Mouse (Mus musculus): ENCODE results near the gene Cma2. TPM values are rescaled to one million over a fixed set of nuclear protein-coding genes. Genes with fewer than 3 reads are reported as not detected.
"Not testable (repeated sequence)": the region's sequence is repeated elsewhere in the genome, so short reads cannot be mapped to it uniquely, and the experiment has no call there.

The Cma2 gene
- polyA plus RNA-seq, 1 experiment from 2014 or later, result not detected

DNA sequence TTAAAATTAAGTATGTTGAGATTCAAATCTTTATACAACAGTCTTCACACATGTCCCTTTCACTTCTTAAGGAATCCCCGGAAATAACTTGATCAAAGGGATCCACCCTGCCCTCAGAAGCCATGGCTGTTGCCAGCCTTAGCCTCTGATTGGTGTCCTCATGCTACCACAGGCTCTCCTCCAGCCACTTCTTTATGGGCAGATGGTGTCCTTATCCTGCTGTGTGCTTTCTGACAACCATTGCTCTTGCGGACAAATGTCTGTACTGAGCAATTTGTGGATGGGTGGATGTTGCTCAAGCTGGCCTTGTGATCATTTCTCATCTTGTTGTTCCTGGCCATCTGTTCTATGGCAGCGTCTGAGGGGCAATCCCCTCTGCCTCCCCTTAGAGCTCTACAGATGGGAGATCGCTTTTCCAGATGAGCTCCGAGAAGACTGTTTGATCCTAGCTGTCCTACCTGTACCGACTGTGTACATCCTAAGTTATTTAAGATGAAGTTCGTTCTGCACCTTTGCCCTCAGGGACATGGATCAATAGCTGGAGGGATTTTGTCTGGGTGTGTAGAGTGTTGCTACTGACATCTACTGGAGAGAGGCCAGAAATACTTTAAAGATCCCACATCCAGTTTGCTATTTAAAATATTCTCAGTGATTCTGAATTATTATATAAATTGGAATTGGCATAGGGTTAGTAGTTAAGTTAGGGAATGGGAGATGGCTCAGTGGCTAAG lies 10.5 kb upstream of the Cma2 start:
- no peak overlapping the region for H3K4me3 ChIP-seq (ENCODE audit: low read length)
- no peaks in the 10 kb centered on the region for H3K9me3 ChIP-seq (ENCODE audit: control insufficient read depth, low read length)
- no peak for ATAC-seq
- WGBS, result 34% methylated on average over 7 of the region's 7 CpGs
- H3K36me3 ChIP-seq (ENCODE audit: control insufficient read depth, insufficient read depth, low read length), result no peaks in the 10 kb centered on the region
- no peaks in the 10 kb centered on the region for H3K4me1 ChIP-seq (ENCODE audit: control insufficient read depth, insufficient read depth, low read length)
- H3K9ac ChIP-seq (ENCODE audit: low read depth, low read length), result no peak overlapping the region
- no peaks in the 10 kb centered on the region for H3K27me3 ChIP-seq (replicated peaks; ENCODE audit: control insufficient read depth, insufficient read depth, low read length)
- H3K27ac ChIP-seq (ENCODE audit: low read length), result no peak overlapping the region
- no peak overlapping the region for H3K4me2 ChIP-seq (ENCODE audit: low read depth, low read length)

GRCm38 (mm10) chr14:55943601-55944000 lies 7.2 kb upstream of the Cma2 start:
- Histone ChIP-seq H3K4me2 (ENCODE audit: low read depth, low read length) (no peak overlapping the region), H3K9me3 (ENCODE audit: control insufficient read depth, low read length) (no peaks in the 10 kb centered on the region), H3K27me3 (replicated peaks; ENCODE audit: control insufficient read depth, insufficient read depth, low read length) (no peaks in the 10 kb centered on the region), H3K9ac (ENCODE audit: low read depth, low read length) (no peak overlapping the region), H3K4me3 (ENCODE audit: low read length) (no peak overlapping the region), H3K4me1 (ENCODE audit: control insufficient read depth, insufficient read depth, low read length) (no peaks in the 10 kb centered on the region), H3K36me3 (ENCODE audit: control insufficient read depth, insufficient read depth, low read length) (no peaks in the 10 kb centered on the region), H3K27ac (ENCODE audit: low read length) (no peak overlapping the region)
- no peak for ATAC-seq
- WGBS, result 67% methylated on average over 11 of the region's 11 CpGs

- no peak within 1 kb of the TSS for H3K4me3 ChIP-seq (ENCODE audit: low read length)
- no peak within 1 kb of the TSS for H3K27ac ChIP-seq (ENCODE audit: low read length)
- no peaks in the 10 kb centered on the region for H3K27me3 ChIP-seq (replicated peaks; ENCODE audit: control insufficient read depth, insufficient read depth, low read length)
- H3K4me2 ChIP-seq (ENCODE audit: low read depth, low read length), result no peak within 1 kb of the TSS
- 68% methylated on average over 4 of the region's 4 CpGs for WGBS
- no peaks in the 10 kb centered on the region for H3K36me3 ChIP-seq (ENCODE audit: control insufficient read depth, insufficient read depth, low read length)
- H3K9me3 ChIP-seq (ENCODE audit: control insufficient read depth, low read length), result no peaks in the 10 kb centered on the region
- H3K4me1 ChIP-seq (ENCODE audit: control insufficient read depth, insufficient read depth, low read length), result no peaks in the 10 kb centered on the region
- no peak for ATAC-seq
- no peak within 1 kb of the TSS for H3K9ac ChIP-seq (ENCODE audit: low read depth, low read length)
These were observed 6.2 kb upstream of the Cma2 start, which contains the start of gene Cma1 for GRCm38 (mm10) chr14:55944575-55944974. Cma1 (minus strand) TSS chr14:55944675.

DNA sequence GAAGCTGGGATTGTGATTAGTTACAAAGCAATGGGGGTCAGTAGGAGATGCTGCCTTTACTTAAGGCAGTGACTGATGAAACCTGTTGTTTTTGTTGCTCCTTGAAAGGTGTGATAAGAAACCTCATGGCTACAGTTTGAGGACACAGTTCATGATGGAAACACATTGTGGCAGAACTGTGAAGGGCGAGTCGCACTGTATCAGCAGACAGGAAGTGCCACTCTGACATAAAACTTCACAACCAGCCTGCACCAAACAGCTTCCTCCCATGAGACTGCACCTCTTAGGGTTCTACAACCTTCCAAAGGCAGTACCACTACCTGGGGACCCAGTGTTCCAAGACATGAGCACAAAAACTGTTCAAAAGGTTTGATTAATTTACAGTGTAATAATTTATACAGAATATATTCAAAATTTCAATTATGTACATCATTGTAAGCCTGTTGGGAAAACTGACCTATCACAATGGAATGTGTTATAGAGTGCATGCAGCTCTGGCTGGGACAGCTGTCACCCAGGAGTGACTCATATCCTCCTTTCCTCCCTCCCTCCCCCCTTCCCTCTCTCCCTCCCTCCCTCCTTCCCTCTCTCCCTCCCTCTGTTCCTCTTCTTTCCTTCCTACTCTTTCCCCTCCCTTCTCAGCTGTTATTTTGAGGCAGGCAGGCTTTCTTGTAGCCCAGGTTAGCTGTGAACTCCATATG lies 4.4 kb upstream of the Cma2 start:
- WGBS, result 65% methylated on average over 2 of the region's 2 CpGs

DNA sequence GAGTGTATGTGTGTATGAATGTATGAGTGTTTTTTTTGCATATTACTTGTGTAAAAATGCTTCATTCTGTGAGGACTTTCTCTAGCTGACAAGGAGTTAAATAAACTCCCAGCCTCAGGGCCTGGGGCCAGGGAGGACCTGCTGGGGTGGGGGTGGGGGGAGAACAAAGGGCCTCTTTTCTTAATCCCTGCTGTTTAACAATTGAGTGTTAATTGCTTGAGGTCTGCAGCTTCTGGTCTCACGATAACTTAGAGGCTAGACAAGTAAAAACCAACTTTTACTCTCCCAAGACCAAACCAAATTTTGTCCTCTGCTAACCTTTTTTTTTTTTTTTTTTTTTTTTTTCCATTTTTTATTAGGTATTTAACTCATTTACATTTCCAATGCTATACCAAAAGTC lies 12.5 kb downstream of the Cma2 start:
- H3K4me2 ChIP-seq (ENCODE audit: low read depth, low read length), result no peak overlapping the region
- ATAC-seq, result no peak
- no peak overlapping the region for H3K9ac ChIP-seq (ENCODE audit: low read depth, low read length)
- WGBS, result 25% methylated on average over 1 of the region's 1 CpGs
- H3K4me1 ChIP-seq (ENCODE audit: control insufficient read depth, insufficient read depth, low read length), result no peaks in the 10 kb centered on the region
- H3K36me3 ChIP-seq (ENCODE audit: control insufficient read depth, insufficient read depth, low read length), result no peaks in the 10 kb centered on the region
- H3K27ac ChIP-seq (ENCODE audit: low read length), result no peak overlapping the region
- H3K4me3 ChIP-seq (ENCODE audit: low read length), result no peak overlapping the region
- no peaks in the 10 kb centered on the region for H3K27me3 ChIP-seq (replicated peaks; ENCODE audit: control insufficient read depth, insufficient read depth, low read length)
- no peaks in the 10 kb centered on the region for H3K9me3 ChIP-seq (ENCODE audit: control insufficient read depth, low read length)

More for the DNA sequence above, 4.4 kb upstream of the Cma2 start:
- Histone ChIP-seq H3K36me3 (ENCODE audit: control insufficient read depth, insufficient read depth, low read length) (no peaks in the 10 kb centered on the region), H3K4me3 (ENCODE audit: low read length) (no peak overlapping the region), H3K4me1 (ENCODE audit: control insufficient read depth, insufficient read depth, low read length) (no peaks in the 10 kb centered on the region), H3K9me3 (ENCODE audit: control insufficient read depth, low read length) (no peaks in the 10 kb centered on the region), H3K4me2 (ENCODE audit: low read depth, low read length) (no peak overlapping the region), H3K27ac (ENCODE audit: low read length) (no peak overlapping the region), H3K27me3 (replicated peaks; ENCODE audit: control insufficient read depth, insufficient read depth, low read length) (no peaks in the 10 kb centered on the region), H3K9ac (ENCODE audit: low read depth, low read length) (no peak overlapping the region)
- no peak for ATAC-seq

- not testable (repeated sequence) for H3K27me3 ChIP-seq (replicated peaks; ENCODE audit: control insufficient read depth, insufficient read depth, low read length); H3K36me3 ChIP-seq (ENCODE audit: control insufficient read depth, insufficient read depth, low read length); ATAC-seq; H3K4me3 ChIP-seq (ENCODE audit: low read length); H3K27ac ChIP-seq (ENCODE audit: low read length); H3K9ac ChIP-seq (ENCODE audit: low read depth, low read length); H3K9me3 ChIP-seq (ENCODE audit: control insufficient read depth, low read length); H3K4me1 ChIP-seq (ENCODE audit: control insufficient read depth, insufficient read depth, low read length); H3K4me2 ChIP-seq (ENCODE audit: low read depth, low read length)
- 68% methylated on average over 2 of the region's 2 CpGs for WGBS
These were observed 13.1 kb downstream of the Cma2 start for GRCm38 (mm10) chr14:55963900-55964299.

GRCm38 (mm10) chr14:55987464-55987863 lies 36.7 kb downstream of the Cma2 start:
- not testable (repeated sequence) for H3K27ac ChIP-seq (ENCODE audit: low read length); H3K36me3 ChIP-seq (ENCODE audit: control insufficient read depth, insufficient read depth, low read length); H3K9ac ChIP-seq (ENCODE audit: low read depth, low read length); H3K4me2 ChIP-seq (ENCODE audit: low read depth, low read length); H3K4me3 ChIP-seq (ENCODE audit: low read length); H3K4me1 ChIP-seq (ENCODE audit: control insufficient read depth, insufficient read depth, low read length); H3K27me3 ChIP-seq (replicated peaks; ENCODE audit: control insufficient read depth, insufficient read depth, low read length); H3K9me3 ChIP-seq (ENCODE audit: control insufficient read depth, low read length); ATAC-seq
- 60% methylated on average over 1 of the region's 3 CpGs for whole genome bisulfite sequencing

GRCm38 (mm10) chr14:56013147-56013546 lies 62.4 kb downstream of the Cma2 start:
- 66% methylated on average over 3 of the region's 3 CpGs for WGBS
- Histone ChIP-seq H3K9me3 (ENCODE audit: control insufficient read depth, low read length) (no peaks in the 10 kb centered on the region), H3K4me3 (ENCODE audit: low read length) (no peak overlapping the region), H3K9ac (ENCODE audit: low read depth, low read length) (no peak overlapping the region), H3K27ac (ENCODE audit: low read length) (no peak overlapping the region), H3K4me1 (ENCODE audit: control insufficient read depth, insufficient read depth, low read length) (no peaks in the 10 kb centered on the region), H3K36me3 (ENCODE audit: control insufficient read depth, insufficient read depth, low read length) (no peaks in the 10 kb centered on the region), H3K27me3 (replicated peaks; ENCODE audit: control insufficient read depth, insufficient read depth, low read length) (no peaks in the 10 kb centered on the region), H3K4me2 (ENCODE audit: low read depth, low read length) (no peak overlapping the region)
- no peak for ATAC-seq

GRCm38 (mm10) chr14:56013924-56014323 lies 63.1 kb downstream of the Cma2 start:
- H3K4me3 ChIP-seq (ENCODE audit: low read length), result no peak overlapping the region
- H3K27me3 ChIP-seq (replicated peaks; ENCODE audit: control insufficient read depth, insufficient read depth, low read length), result no peaks in the 10 kb centered on the region
- H3K4me2 ChIP-seq (ENCODE audit: low read depth, low read length), result no peak overlapping the region
- H3K36me3 ChIP-seq (ENCODE audit: control insufficient read depth, insufficient read depth, low read length), result no peaks in the 10 kb centered on the region
- no peaks in the 10 kb centered on the region for H3K4me1 ChIP-seq (ENCODE audit: control insufficient read depth, insufficient read depth, low read length)
- H3K9ac ChIP-seq (ENCODE audit: low read depth, low read length), result no peak overlapping the region
- H3K27ac ChIP-seq (ENCODE audit: low read length), result no peak overlapping the region
- ATAC-seq, result no peak
- 93% methylated on average over 2 of the region's 2 CpGs for WGBS
- H3K9me3 ChIP-seq (ENCODE audit: control insufficient read depth, low read length), result no peaks in the 10 kb centered on the region

Measured in intestine, embryonic 16.5 days (tissue).